Mouse (Mus musculus): ENCODE data around the gene Hunk. TPM values are rescaled to one million over a fixed set of nuclear protein-coding genes. Genes with fewer than 3 reads are reported as not detected.

Hunk gene
- total and polyA plus RNA-seq, 3 experiments: 0.01 TPM; not detected in 2

GRCm38 (mm10) chr16:90422108-90422529, 36.3 kb downstream of the Hunk start:
- Histone ChIP-seq H3K27me3 (ENCODE audit: control insufficient read depth in 1 of 2, insufficient read depth in 2 of 2, low read length in 2 of 2) (no peaks in the 10 kb centered on the region), H3K36me3 (ENCODE audit: control insufficient read depth in 1 of 2, insufficient read depth in 2 of 2, low read length in 2 of 2) (no peaks in the 10 kb centered on the region), H3K4me1 (ENCODE audit: control insufficient read depth in 1 of 2, insufficient read depth in 2 of 2, low read length in 2 of 2) (no peaks in the 10 kb centered on the region), H3K9ac (ENCODE audit: control insufficient read depth, low read depth, low read length, poor library complexity, severe bottlenecking) (no peak overlapping the region), H3K4me3 (ENCODE audit: control insufficient read depth in 1 of 2, insufficient read depth in 1 of 2, low read depth in 2 of 2, low read length in 2 of 2) (no peak overlapping the region), H3K27ac (ENCODE audit: control insufficient read depth, low read depth, low read length) (no peak overlapping the region), H3K79me2 (ENCODE audit: control insufficient read depth, insufficient read depth, low read length, poor library complexity) (no peaks in the 10 kb centered on the region), H3K9me3 (replicated peaks; ENCODE audit: insufficient read depth, low read length) (no peaks in the 10 kb centered on the region)
- no peak for DNase-seq (ENCODE audit: low read depth, low spot score)
- TF ChIP-seq TAL1 (IDR thresholded peaks at IDR 0.05; ENCODE audit: low read length): no peak
- no peak for TF ChIP-seq JUND (IDR thresholded peaks at IDR 0.05; ENCODE audit: low read depth, low read length)
- no peak for TF ChIP-seq MXI1 (IDR thresholded peaks at IDR 0.05; ENCODE audit: low read depth, low read length)
- no peak for TF ChIP-seq CTCF (IDR thresholded peaks at IDR 0.05 in 2 of 3, conservative IDR thresholded peaks at IDR 0.05 in 1 of 3; ENCODE audit: control insufficient read depth in 1 of 3, insufficient read depth in 1 of 3, low read depth in 2 of 3, low read length in 3 of 3, poor library complexity in 1 of 3, severe bottlenecking in 1 of 3)
- TF ChIP-seq CHD2 (IDR thresholded peaks at IDR 0.05; ENCODE audit: low read length): no peak
- no peak for TF ChIP-seq NRF1 (IDR thresholded peaks at IDR 0.05; ENCODE audit: insufficient read depth, low read depth, low read length, poor library complexity, severe bottlenecking)
- TF ChIP-seq MEF2A (IDR thresholded peaks at IDR 0.05; ENCODE audit: extremely low read depth, insufficient replicate concordance, low read depth, low read length, poor library complexity, severe bottlenecking): no peak
- no peak for TF ChIP-seq ZC3H11A (IDR thresholded peaks at IDR 0.05; ENCODE audit: low read depth, low read length)
- no peak for TF ChIP-seq CHD1 (IDR thresholded peaks at IDR 0.05; ENCODE audit: low read depth, low read length)
- TF ChIP-seq MYC (IDR thresholded peaks at IDR 0.05; ENCODE audit: low read depth, low read length): no peak
- TF ChIP-seq POLR2A (IDR thresholded peaks at IDR 0.05; ENCODE audit: control insufficient read depth in 1 of 2, insufficient read depth in 1 of 2, low read depth in 1 of 2, low read length in 2 of 2, poor library complexity in 1 of 2): no peak
- TF ChIP-seq MAZ (IDR thresholded peaks at IDR 0.05; ENCODE audit: low read depth, low read length): no peak
- no peak for TF ChIP-seq TBP (IDR thresholded peaks at IDR 0.05; ENCODE audit: low read depth, low read length)
- TF ChIP-seq HCFC1 (IDR thresholded peaks at IDR 0.05; ENCODE audit: low read depth, low read length): no peak
- TF ChIP-seq USF1 (IDR thresholded peaks at IDR 0.05; ENCODE audit: low read depth, low read length): no peak
- no peak for TF ChIP-seq ETS1 (IDR thresholded peaks at IDR 0.05; ENCODE audit: low read depth, low read length)

GRCm38 (mm10) chr16:90423898-90424297, 38.1 kb downstream of the Hunk start:
- H3K9ac ChIP-seq (ENCODE audit: control insufficient read depth, low read depth, low read length, poor library complexity, severe bottlenecking): no peak overlapping the region
- no peak overlapping the region for H3K27ac ChIP-seq (ENCODE audit: control insufficient read depth, low read depth, low read length)
- H3K9me3 ChIP-seq (replicated peaks; ENCODE audit: insufficient read depth, low read length): no peaks in the 10 kb centered on the region
- TF ChIP-seq NELFE (IDR thresholded peaks at IDR 0.05; ENCODE audit: low read depth, low read length) (no peak), ZNF384 (IDR thresholded peaks at IDR 0.05; ENCODE audit: low read depth, low read length) (no peak), MAX (IDR thresholded peaks at IDR 0.05; ENCODE audit: low read length) (no peak), EP300 (IDR thresholded peaks at IDR 0.05; ENCODE audit: low read depth in 1 of 2, low read length in 2 of 2) (no peak), KAT2A (conservative IDR thresholded peaks at IDR 0.05; ENCODE audit: low read depth, low read length) (no peak), POLR2AphosphoS2 (IDR thresholded peaks at IDR 0.05; ENCODE audit: low read length) (no peak), MYB (IDR thresholded peaks at IDR 0.05; ENCODE audit: low read depth, low read length) (no peak), ZMIZ1 (IDR thresholded peaks at IDR 0.05; ENCODE audit: low read depth, low read length) (no peak), CHD1 (IDR thresholded peaks at IDR 0.05; ENCODE audit: low read depth, low read length) (no peak), JUND (IDR thresholded peaks at IDR 0.05; ENCODE audit: low read depth, low read length) (no peak), RCOR1 (IDR thresholded peaks at IDR 0.05; ENCODE audit: low read depth, low read length) (no peak)
- H3K36me3 ChIP-seq (ENCODE audit: control insufficient read depth in 1 of 2, insufficient read depth in 2 of 2, low read length in 2 of 2): no peaks in the 10 kb centered on the region
- H3K79me2 ChIP-seq (ENCODE audit: control insufficient read depth, insufficient read depth, low read length, poor library complexity): no peaks in the 10 kb centered on the region
- no peak for DNase-seq (ENCODE audit: low read depth, low spot score)
- no peaks in the 10 kb centered on the region for H3K4me1 ChIP-seq (ENCODE audit: control insufficient read depth in 1 of 2, insufficient read depth in 2 of 2, low read length in 2 of 2)
- no peaks in the 10 kb centered on the region for H3K27me3 ChIP-seq (ENCODE audit: control insufficient read depth in 1 of 2, insufficient read depth in 2 of 2, low read length in 2 of 2)
- H3K4me3 ChIP-seq (ENCODE audit: control insufficient read depth in 1 of 2, insufficient read depth in 1 of 2, low read depth in 2 of 2, low read length in 2 of 2): no peak overlapping the region

All from MEL (cell line).